Mouse (Mus musculus) right cerebral cortex, adult 2 months (tissue): ENCODE results near the gene Ahdc1.
A peak's percentile ranks its signal among the peaks of the same experiment; 100 is the strongest.

Source experiments
- DNase-seq, 2 experiments: peaks; one replicate each; pipeline ENCODE4 v3.0.0; 2021 to 2022; ENCODE audit warnings: low spot score in 2 of 2

Gene Ahdc1

GRCm38 (mm10) chr4:133011028-133011820 is at the start of gene Ahdc1:
Ahdc1 (plus strand) TSS chr4:133011260.
- peak; percentile 92 to 94 for DNase-seq

- no peak for DNase-seq
Measured at GRCm38 (mm10) chr4:132961866-132962265, 49.2 kb upstream of the Ahdc1 start.

- DNase-seq = no peak
Measured at GRCm38 (mm10) chr4:132962628-132963027, 48.4 kb upstream of the Ahdc1 start.

DNA sequence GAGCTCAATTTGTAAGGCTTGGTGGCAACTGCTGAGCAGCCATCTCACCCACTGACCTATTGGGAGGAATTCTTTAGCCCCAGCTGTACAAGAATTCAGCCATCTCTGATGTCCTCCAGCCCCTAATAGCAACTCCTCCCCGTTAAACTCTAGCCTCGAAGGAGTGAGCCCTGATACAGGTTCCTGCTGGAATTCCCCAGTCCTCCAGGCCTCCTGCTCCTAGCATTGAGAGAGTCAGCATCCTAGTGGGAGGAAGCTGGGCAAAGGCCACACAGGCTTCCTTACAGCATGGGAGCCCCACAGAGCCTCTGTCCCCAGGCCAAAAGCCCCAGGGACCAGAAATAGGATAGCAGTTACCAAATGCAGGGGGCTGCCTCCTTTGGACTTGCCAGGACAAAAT is 47.6 kb upstream of the Ahdc1 start:
- DNase-seq = no peak

- no peak for DNase-seq
Measured at GRCm38 (mm10) chr4:132964064-132964463, 47.0 kb upstream of the Ahdc1 start.

GRCm38 (mm10) chr4:132964473-132964872 is 46.6 kb upstream of the Ahdc1 start:
- DNase-seq = no peak

DNA sequence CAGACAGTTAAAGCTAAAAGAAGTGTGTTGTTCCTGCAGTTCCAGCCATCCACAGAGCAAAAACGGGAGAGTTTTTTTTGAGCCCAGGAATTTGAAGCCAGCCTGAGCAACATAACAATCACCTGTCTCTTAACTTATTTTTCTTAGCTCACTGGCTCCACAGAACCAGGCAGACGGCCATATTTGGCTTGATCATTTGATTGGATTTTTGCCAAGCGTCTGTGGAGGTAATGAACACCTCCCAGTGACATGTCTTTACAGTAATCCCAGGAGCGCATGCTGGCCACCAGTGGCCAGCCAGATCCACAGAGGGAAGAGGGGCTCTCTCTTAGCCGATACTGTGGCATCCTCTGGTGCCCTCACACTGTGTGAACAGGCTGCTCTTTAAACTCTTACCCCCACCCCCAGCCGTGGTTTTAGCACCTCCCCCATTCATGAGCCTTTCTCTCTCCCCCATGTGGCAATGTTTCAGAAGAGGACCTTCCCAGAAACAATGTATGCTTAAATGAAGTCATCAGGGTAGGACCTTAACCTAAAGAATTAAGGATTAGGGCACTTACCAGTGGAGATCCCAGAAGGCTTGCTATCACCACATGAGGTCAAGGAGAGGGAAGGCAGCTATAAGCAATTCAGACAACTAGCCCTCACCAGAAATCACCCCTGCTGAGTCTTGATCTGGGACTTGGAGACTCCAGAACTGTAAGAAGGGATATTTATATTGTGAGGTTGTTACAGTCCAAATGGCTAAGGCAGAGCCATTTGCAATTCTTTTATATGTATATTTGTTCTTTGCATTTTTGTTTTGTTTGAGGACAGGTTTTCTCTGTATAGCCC is 42.7 kb upstream of the Ahdc1 start:
- DNase-seq = no peak

DNA sequence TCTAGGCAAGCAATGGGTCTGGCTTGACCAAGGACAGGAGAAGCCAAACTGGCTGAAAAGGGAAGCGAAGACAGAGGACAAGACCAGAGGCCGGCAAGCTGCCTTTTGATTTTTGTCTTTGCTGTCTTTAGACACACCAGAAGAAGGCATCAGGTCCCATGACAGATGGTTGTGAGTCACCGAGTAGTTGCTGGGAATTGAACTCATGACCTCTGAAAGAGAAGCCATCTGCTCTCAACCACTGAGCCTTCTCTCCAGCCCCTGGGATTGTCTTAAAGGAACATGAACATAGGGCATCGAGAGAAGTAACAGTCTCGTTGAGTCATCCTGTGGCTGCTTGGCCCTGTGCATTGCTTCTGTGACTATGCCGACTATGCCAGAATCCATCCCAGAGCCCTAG is 39.5 kb upstream of the Ahdc1 start:
- DNase-seq = no peak

GRCm38 (mm10) chr4:132972101-132972500 is 39.0 kb upstream of the Ahdc1 start:
- DNase-seq = no peak

DNA sequence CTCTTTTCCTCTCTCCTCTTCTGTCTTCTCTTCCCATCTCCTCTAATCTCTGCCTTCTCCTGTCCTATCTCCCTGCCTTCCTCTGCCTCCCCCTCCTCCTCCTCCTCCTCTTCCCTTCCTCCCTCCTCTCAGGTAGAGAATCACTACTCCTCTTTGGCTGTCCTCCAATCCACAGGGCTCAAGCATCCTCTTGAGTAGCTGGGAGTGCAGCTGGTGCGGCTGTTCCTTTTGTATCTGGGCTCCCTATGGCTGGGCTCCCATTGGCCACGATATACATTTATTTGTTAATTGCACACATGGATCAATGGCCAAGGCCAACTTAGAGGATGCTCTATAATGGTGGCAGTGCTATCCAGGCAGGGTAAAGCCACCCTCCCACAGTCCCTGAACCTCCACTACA is 38.5 kb upstream of the Ahdc1 start:
- DNase-seq = no peak

DNA sequence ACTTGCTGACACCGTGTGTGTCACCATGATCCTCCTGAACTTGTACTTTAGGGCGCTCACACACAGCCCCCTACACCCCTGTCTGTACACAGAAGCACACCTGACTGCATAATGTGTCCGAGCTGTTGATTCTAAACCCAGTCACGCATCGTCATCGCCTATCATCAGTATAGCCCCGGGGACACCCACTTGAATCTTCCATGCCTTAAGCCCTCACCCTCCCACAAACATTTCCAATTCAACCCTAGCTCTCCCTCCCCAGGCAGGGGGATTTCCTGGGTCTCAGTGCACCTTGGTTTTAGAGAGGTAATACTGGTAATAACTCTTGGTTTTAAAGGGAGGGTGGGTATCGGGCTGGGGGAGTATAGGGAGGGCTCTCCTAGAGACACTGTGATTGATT is 37.9 kb upstream of the Ahdc1 start:
- DNase-seq = no peak

DNA sequence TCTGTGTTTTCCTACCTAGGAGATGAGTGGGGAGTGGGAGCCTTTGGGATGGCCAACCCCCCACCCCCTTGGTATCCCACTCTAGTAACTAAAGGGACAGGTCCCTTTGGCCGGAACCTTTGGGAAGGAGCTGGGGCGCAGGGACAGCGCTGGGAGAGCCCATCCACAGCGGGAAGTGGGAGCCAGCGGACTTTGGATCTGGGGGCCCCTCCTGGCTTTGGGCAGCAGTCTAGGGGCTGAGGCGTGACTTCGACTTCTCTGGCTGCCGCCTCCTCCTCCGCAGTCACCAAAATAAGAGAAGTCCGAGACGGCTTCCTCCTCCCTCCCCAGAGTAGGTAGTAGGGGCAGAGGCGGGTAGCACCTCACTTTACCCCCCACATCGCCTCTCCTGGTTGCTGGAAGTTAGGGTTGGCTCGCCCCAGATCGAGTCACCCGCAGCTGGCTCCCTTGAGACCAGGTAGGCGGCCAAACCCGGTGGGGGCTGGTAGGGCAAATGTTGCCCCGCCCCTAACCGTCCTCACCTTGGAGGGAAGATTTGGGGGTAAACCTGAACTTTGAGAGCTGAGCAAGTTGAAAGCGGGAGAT is 37.2 kb upstream of the Ahdc1 start, which contains the start of gene Fgr:
Fgr (plus strand) TSS at position 282 of the 585 bp plus-strand sequence.
- DNase-seq = no peak

DNA sequence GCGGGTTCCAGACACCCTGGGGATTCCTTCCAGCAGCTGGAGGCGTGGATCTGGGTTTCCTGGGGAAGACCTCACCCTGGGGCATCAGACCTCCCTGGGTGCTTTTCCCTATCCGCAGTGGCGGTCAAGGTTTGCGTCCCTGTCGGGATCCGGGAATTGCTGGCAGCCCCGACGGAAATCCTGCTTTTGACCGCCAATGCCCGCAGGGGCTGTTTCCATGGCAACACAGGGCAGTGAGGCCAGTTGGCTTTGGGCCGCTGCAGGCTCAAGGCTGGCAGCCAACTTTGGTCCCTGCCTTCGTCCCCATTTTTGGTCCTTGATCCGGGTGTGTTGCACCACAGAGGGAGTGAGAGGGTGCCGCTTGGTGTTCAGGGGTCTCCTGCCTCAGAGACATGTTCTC is 36.2 kb upstream of the Ahdc1 start:
- peak; percentile 21 to 55 for DNase-seq

DNA sequence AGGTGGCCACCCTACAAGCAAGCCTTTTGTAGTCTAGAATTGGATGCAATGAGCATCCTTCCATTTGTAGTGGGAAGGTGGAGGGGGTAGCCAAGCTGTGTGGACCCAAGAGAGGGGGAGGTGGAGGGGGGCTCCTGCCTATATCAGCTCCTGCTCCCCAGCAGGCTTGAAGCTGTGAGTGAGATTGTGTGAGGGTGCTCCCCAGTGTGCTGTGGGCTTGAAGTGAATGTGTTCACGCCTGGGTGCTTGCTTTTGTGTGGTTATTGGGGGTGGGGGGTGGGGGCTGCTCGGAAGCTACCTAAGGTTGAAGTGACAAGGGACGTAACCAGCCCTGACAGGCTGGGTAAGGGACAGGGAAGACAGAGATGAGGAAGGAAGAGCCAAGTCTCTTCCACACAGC is 35.3 kb upstream of the Ahdc1 start:
- DNase-seq = no peak

DNA sequence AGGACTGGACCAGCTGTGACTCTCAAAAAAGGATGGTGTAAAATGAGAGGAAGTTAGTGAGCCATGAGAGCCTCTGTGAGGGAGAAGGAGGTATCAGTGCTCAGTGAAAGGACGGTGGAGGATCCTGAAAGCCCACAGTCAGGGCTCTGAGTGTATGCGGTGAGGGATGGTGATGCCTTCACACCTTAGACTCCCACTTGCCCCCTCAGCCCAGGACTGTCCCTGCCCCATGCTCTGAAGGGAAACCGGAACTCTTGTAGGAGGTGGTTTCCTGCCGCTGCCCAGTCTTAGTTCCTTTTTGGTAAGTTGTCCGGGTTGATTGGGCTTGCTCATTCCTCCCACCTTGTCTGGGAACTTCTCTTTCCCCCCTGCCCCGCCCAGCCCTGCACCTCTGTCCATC is 34.3 kb upstream of the Ahdc1 start:
- DNase-seq = no peak

GRCm38 (mm10) chr4:132977597-132977996 is 33.5 kb upstream of the Ahdc1 start:
- no peak for DNase-seq

- DNase-seq = no peak
Measured at GRCm38 (mm10) chr4:132979186-132979585, 31.9 kb upstream of the Ahdc1 start.

GRCm38 (mm10) chr4:132981621-132982020 is 29.4 kb upstream of the Ahdc1 start:
- DNase-seq = no peak

- no peak for DNase-seq
Measured at GRCm38 (mm10) chr4:132982999-132983398, 28.1 kb upstream of the Ahdc1 start.

DNA sequence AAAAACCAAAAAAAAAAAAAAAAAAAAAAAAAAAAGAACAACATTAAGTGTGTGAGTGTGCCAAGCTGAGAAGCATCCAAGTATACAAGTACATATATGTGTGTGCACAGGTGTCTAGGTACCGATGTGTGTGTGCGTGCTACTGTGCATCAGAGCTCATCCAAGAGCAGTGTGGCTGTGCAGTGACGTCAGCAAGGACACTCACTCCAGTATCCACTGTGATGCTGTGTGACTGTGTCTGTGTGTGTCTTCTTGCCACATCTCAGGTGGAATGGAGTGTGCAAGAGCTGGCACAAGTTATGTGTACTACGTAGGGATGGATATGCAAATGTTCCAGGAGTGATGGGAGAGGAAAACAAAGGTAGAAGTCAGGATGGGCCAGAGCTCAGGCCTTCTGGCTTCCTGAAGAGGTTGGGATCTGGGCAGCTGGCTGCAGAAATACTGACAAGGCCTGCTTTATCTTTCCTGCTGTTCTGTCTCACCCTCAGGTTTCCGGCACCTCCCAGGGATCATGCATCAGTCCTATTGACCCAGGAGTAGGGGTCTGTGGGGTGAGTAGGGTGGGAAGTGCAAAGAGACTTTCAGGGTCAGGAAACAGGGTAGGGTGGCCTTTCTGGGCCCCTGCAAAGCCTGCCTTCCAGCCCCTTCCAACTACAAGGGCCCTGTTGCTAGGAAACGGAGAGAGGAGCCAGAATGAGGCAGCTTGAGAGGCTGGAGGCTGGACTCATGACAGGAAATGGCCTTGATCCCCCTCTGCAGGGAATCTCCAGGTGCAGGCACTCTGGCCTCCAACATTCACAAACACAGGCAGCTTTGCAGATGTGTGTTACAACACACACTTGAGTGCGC is 27.2 kb upstream of the Ahdc1 start:
- DNase-seq = peak in 1 of 2 experiments; percentile 35

- DNase-seq = no peak
Measured at GRCm38 (mm10) chr4:132988581-132989355, 22.3 kb upstream of the Ahdc1 start.
